Mouse (Mus musculus) cerebellum, adult 2 months (tissue): ENCODE data around the gene Rac2. TPM values are rescaled to one million over a fixed set of nuclear protein-coding genes. Genes with fewer than 3 reads are reported as not detected.

Experiments used
- DNase-seq, 2 experiments: peaks; one replicate each; pipeline ENCODE4 v3.0.0; 2021
- H3K27ac ChIP-seq: fragments of 200-500 bp; 2 replicates; pipeline ENCODE4 v1.5.1; 2012; ENCODE audit warnings: low read length, control low read depth, inconsistent platforms; ENCODE audit not compliant: insufficient read depth
- H3K27me3 ChIP-seq: fragments of 200-500 bp; 2 replicates; pipeline ENCODE4 v1.6.1; 2012; ENCODE audit warnings: inconsistent platforms, mild to moderate bottlenecking, low read length, moderate library complexity; ENCODE audit not compliant: control insufficient read depth, insufficient read depth
- H3K4me1 ChIP-seq: fragments of 200-500 bp; 2 replicates; pipeline ENCODE4 v1.6.1; 2011; ENCODE audit warnings: low read length; ENCODE audit not compliant: control insufficient read depth, insufficient read depth
- H3K4me3 ChIP-seq: fragments of 200-500 bp; replicated peaks from 2 replicates; pipeline ENCODE3; 2011; ENCODE audit warnings: mild to moderate bottlenecking, low read depth, low read length, control low read depth; ENCODE audit not compliant: insufficient read depth
- CTCF ChIP-seq: fragments of 200-500 bp; IDR thresholded peaks from 2 replicates; pipeline ENCODE4 v1.5.1; 2011; ENCODE audit warnings: low read depth, mild to moderate bottlenecking, control low read depth, low read length, moderate library complexity, borderline replicate concordance; ENCODE audit not compliant: insufficient read depth
- POLR2A ChIP-seq: fragments of 200-500 bp; IDR thresholded peaks from 2 replicates; pipeline ENCODE4 v1.6.1; 2011; ENCODE audit warnings: low read length, control low read depth, borderline replicate concordance; ENCODE audit not compliant: insufficient read depth
- WGBS: fragments of 180-500 bp; shearing (Covaris S2); methylation state at CpG from one replicate; pipeline ENCODE4 v1.1.7; 2018; 5-methylcytosine and 5-hydroxymethylcytosine counted together
- polyA plus RNA-seq: library from polyadenylated mRNA; depleted of rRNA; stranded (reverse); fragments of >200 nt; gene quantifications from 2 replicates; pipeline ENCODE4 v1.2.3, GENCODE M21; 2012; rRNA removed

Rac2 gene
- polyA plus RNA-seq, 1 experiment = 1.8 TPM

GRCm38 (mm10) chr15:78511951-78512350, 60.6 kb downstream of the Rac2 start:
- Histone ChIP-seq H3K27me3 (no peaks in the 10 kb centered on the region), H3K4me1 (peaks cover 9% of the 10 kb centered on the region; the same call in 1 of the 2 replicates), H3K27ac (no peak overlapping the region), H3K4me3 (no peak overlapping the region)
- DNase-seq = no peak
- no peak for TF ChIP-seq CTCF
- TF ChIP-seq POLR2A = no peak
- 87% methylated on average over 7 of the region's 7 CpGs for WGBS

GRCm38 (mm10) chr15:78510736-78511135, 61.8 kb downstream of the Rac2 start:
- 89% methylated on average over 6 of the region's 6 CpGs for WGBS
- no peak for DNase-seq

GRCm38 (mm10) chr15:78510121-78510576, 62.4 kb downstream of the Rac2 start:
- TF ChIP-seq POLR2A (no peak), CTCF (no peak)
- H3K4me3 ChIP-seq = no peak overlapping the region
- H3K4me1 ChIP-seq = peaks cover 9% of the 10 kb centered on the region; the same call in 1 of the 2 replicates
- no peaks in the 10 kb centered on the region for H3K27me3 ChIP-seq
- DNase-seq = no peak
- 36% methylated on average over 8 of the region's 8 CpGs for WGBS
- H3K27ac ChIP-seq = no peak overlapping the region

More at GRCm38 (mm10) chr15:78510736-78511135, 61.8 kb downstream of the Rac2 start:
- Histone ChIP-seq H3K4me3 (no peak overlapping the region), H3K27me3 (no peaks in the 10 kb centered on the region), H3K27ac (no peak overlapping the region), H3K4me1 (peaks cover 9% of the 10 kb centered on the region; the same call in 1 of the 2 replicates)
- TF ChIP-seq CTCF (no peak), POLR2A (no peak)

GRCm38 (mm10) chr15:78509297-78509899, 63.2 kb downstream of the Rac2 start:
- Histone ChIP-seq H3K4me3 (no peak overlapping the region), H3K27me3 (no peaks in the 10 kb centered on the region), H3K27ac (no peak overlapping the region), H3K4me1 (peaks cover 7% of the 10 kb centered on the region; the same call in 1 of the 2 replicates)
- 63% methylated on average over 12 of the region's 12 CpGs for WGBS
- no peak for DNase-seq
- TF ChIP-seq CTCF (no peak), POLR2A (no peak)

Other genes starting within 250 kb of the Rac2 start
- 0.30 and 0.33 TPM in 2 replicates for gene Csf2rb, start 247.0 kb downstream of the Rac2 start, polyA plus RNA-seq
- 0.13 TPM in 1 of 2 replicates, not detected in the other for gene Tex33, start 176.9 kb downstream of the Rac2 start, polyA plus RNA-seq
- 84.3 and 86.1 TPM in 2 replicates for gene Tst, start 166.9 kb downstream of the Rac2 start, polyA plus RNA-seq
- 67.2 and 68.4 TPM in 2 replicates for gene Mpst, start 166.4 kb downstream of the Rac2 start, polyA plus RNA-seq
- gene Kctd17, start 144.2 kb downstream of the Rac2 start, polyA plus RNA-seq = 316 and 321 TPM in 2 replicates
- gene Tmprss6, start 104.1 kb downstream of the Rac2 start, polyA plus RNA-seq = 0.06 and 0.08 TPM in 2 replicates
- gene Il2rb, start 77.5 kb downstream of the Rac2 start, polyA plus RNA-seq = 0.10 and 0.25 TPM in 2 replicates
- 3.1 and 3.5 TPM in 2 replicates for gene C1qtnf6, start 41.4 kb downstream of the Rac2 start, polyA plus RNA-seq
- gene Sstr3, start 28.1 kb downstream of the Rac2 start, polyA plus RNA-seq = 9.8 and 12.1 TPM in 2 replicates
- 3.8 and 4.6 TPM in 2 replicates for gene Cyth4, start 24.3 kb upstream of the Rac2 start, polyA plus RNA-seq
- gene Elfn2, start 146.0 kb upstream of the Rac2 start, polyA plus RNA-seq = 18.0 and 20.6 TPM in 2 replicates
- gene Mfng, start 200.7 kb upstream of the Rac2 start, polyA plus RNA-seq = 3.8 and 4.4 TPM in 2 replicates
- gene Card10, start 230.3 kb upstream of the Rac2 start, polyA plus RNA-seq = 7.1 and 8.2 TPM in 2 replicates